16 mouse cellular contexts compared by ENCODE assay signal in the genomic region with DNA sequence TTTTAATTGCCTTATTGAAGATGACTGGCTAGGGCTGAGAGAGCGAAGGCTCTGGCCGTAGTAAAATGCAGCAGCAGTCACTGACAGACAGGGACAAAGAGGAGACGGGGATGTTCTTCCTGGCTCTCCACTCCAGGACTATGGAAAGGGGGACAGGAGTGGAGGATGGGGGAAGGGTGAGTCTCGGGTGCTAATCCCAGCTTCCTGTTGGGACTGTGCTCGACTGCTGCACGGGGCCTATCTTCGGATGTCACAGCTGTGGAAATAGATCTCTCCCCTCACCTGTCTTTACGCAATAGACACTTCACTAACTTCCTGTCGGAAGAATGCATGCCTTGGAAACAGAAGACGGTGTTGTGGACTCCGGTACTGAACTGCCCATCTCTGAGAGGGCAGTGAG. TPM values are rescaled to one million over a fixed set of nuclear protein-coding genes. Genes with fewer than 3 reads are reported as not detected.
A peak's percentile ranks its signal among the peaks of the same experiment; 100 is the strongest.
DNase-seq lines count a peak whose midpoint lies in the region; ATAC-seq and TF ChIP-seq lines count a peak whose summit lies in the region.
"Had no signal": no experiment of that assay in that cellular context is flagged by ENCODE, and none has a peak within 500 bp of the region (broad histone marks: within the 10 kb centered on the region; RNA-seq: fewer than 3 reads in every experiment).

No protein-coding gene starts in this region.

- 0 out of 2 replicates have a peak, but pooled peaks have one; percentile 18 for ATAC-seq in kidney, embryonic 15.5 days (replicated peaks; ENCODE audit: low FRiP score)

- in situ Hi-C loops in ES-E14 (cut with MboI; ENCODE audit: low sequenced_read_pairs in 2 of 2, unreplicated experiment in 2 of 2) = no loop called here

- 30% methylated on average over 11 of the region's 11 CpGs for WGBS in heart, embryonic 10.5 days
- 42% methylated on average over 11 of the region's 11 CpGs for WGBS in kidney, embryonic 15.5 days
- 51% methylated on average over 11 of the region's 11 CpGs for WGBS in limb, embryonic 10.5 days

- H3K4me3 ChIP-seq in heart, embryonic 10.5 days = no peak overlapping the region
- no peak overlapping the region for H3K4me3 ChIP-seq in kidney, embryonic 15.5 days (replicated peaks)
- H3K4me3 ChIP-seq in ES-E14 (ENCODE audit: insufficient read depth in 1 of 2, low read depth in 1 of 2, low read length in 2 of 2, poor library complexity in 1 of 2, severe bottlenecking in 1 of 2) = no peak overlapping the region
- H3K4me3 ChIP-seq in limb, embryonic 10.5 days = no peak overlapping the region
- H3K4me3 ChIP-seq: erythroblast, embryonic 14.5 days; liver, embryonic 13.5 days had no signal

- DNase-seq in heart, embryonic 10.5 days (ENCODE audit: low spot score) = no peak
- no peak for DNase-seq in heart, adult 18-20 months
- DNase-seq in kidney, postnatal 25 days = no peak
- no peak for DNase-seq in ES-E14 (ENCODE audit: low read depth, low spot score)
- DNase-seq in limb, embryonic 10.5 days (ENCODE audit: low spot score) = no peak
- DNase-seq in layer of hippocampus, adult 8-10 months (ENCODE audit: low spot score in 2 of 2) = no peak
- DNase-seq in embryo, embryonic 10 days (ENCODE audit: low spot score) = no peak
- DNase-seq: adrenal gland, adult 8-10 months; cerebellum, postnatal 14 days; liver, embryonic 13.5 days; right cerebral cortex, postnatal 14 days had no signal

- 0 out of 2 replicates have a peak, but pooled peaks cover 6% of the 10 kb centered on the region for H3K27me3 ChIP-seq in heart, embryonic 10.5 days (ENCODE audit: insufficient read depth, poor library complexity, severe bottlenecking)
- no peaks in the 10 kb centered on the region for H3K27me3 ChIP-seq in kidney, embryonic 15.5 days
- H3K27me3 ChIP-seq in limb, embryonic 10.5 days (ENCODE audit: low read depth, poor library complexity, severe bottlenecking) = no peaks in the 10 kb centered on the region
- H3K27me3 ChIP-seq: liver, embryonic 13.5 days had no signal

- no peaks in the 10 kb centered on the region for H3K9me3 ChIP-seq in heart, embryonic 10.5 days
- no peaks in the 10 kb centered on the region for H3K9me3 ChIP-seq in kidney, embryonic 15.5 days (replicated peaks)
- no peaks in the 10 kb centered on the region for H3K9me3 ChIP-seq in ES-E14 (ENCODE audit: control insufficient read depth, insufficient read depth, low read depth, low read length)
- H3K9me3 ChIP-seq in limb, embryonic 10.5 days (replicated peaks) = no peaks in the 10 kb centered on the region
- H3K9me3 ChIP-seq: liver, embryonic 13.5 days had no signal

- H3K27ac ChIP-seq in heart, embryonic 10.5 days = peak overlapping the region; percentile 67
- H3K27ac ChIP-seq in kidney, embryonic 15.5 days = peak overlapping the region; percentile 60
- no peak overlapping the region; the same call in 1 of the 2 replicates for H3K27ac ChIP-seq in ES-E14 (ENCODE audit: insufficient read depth, low read depth, low read length, poor library complexity, severe bottlenecking)
- peak overlapping the region; percentile 64 for H3K27ac ChIP-seq in limb, embryonic 10.5 days
- H3K27ac ChIP-seq: liver, embryonic 13.5 days had no signal

- H3K4me2 ChIP-seq in kidney, embryonic 15.5 days = no peak overlapping the region
- H3K4me2 ChIP-seq: liver, embryonic 13.5 days had no signal

- 0 out of 2 replicates have a peak, but pooled peaks cover 4% of the 10 kb centered on the region for H3K36me3 ChIP-seq in heart, embryonic 10.5 days
- H3K36me3 ChIP-seq in kidney, embryonic 15.5 days = no peaks in the 10 kb centered on the region
- no peaks in the 10 kb centered on the region for H3K36me3 ChIP-seq in ES-E14 (ENCODE audit: control insufficient read depth, insufficient read depth, low read length, poor library complexity, severe bottlenecking)
- H3K36me3 ChIP-seq in limb, embryonic 10.5 days = no peaks in the 10 kb centered on the region

- no peak overlapping the region for H3K9ac ChIP-seq in kidney, embryonic 15.5 days
- H3K9ac ChIP-seq in ES-E14 (ENCODE audit: insufficient read depth, low read depth, low read length, poor library complexity, severe bottlenecking) = 0 out of 2 replicates have a peak overlapping the region, but pooled peaks have one; percentile 37
- H3K9ac ChIP-seq: liver, embryonic 13.5 days had no signal

- H3K4me1 ChIP-seq in heart, embryonic 10.5 days = peaks cover 23% of the 10 kb centered on the region
- peaks cover 18% of the 10 kb centered on the region for H3K4me1 ChIP-seq in kidney, embryonic 15.5 days
- peaks cover 0 to 5% of the 10 kb centered on the region in 2 experiments; a peak in 1 of 4 replicates for H3K4me1 ChIP-seq in ES-E14 (ENCODE audit: control insufficient read depth in 2 of 2, insufficient read depth in 2 of 2, low read length in 2 of 2, poor library complexity in 1 of 2)
- peaks cover 19% of the 10 kb centered on the region for H3K4me1 ChIP-seq in limb, embryonic 10.5 days

TF ChIP-seq in ES-E14, 5 proteins besides CTCF, POLR2A, EP300 and RAD21:
- TF ChIP-seq CHD2 (IDR thresholded peaks at IDR 0.05; ENCODE audit: low read depth, low read length) (no peak), MAFK (IDR thresholded peaks at IDR 0.05; ENCODE audit: insufficient read depth, low read depth, low read length) (no peak), ZC3H11A (IDR thresholded peaks at IDR 0.05; ENCODE audit: borderline replicate concordance, low read depth, low read length) (no peak), HCFC1 (IDR thresholded peaks at IDR 0.05; ENCODE audit: borderline replicate concordance, insufficient read depth, low read length) (no peak), ZNF384 (IDR thresholded peaks at IDR 0.05; ENCODE audit: low read depth, low read length) (no peak)

RNA-seq across cellular contexts. Expression of gene Prr29, which starts 8.7 kb away (rescaled TPM):
- polyA plus RNA-seq in heart, embryonic 10.5 days (2016; fragmentation: Nextera tagmentation; extraction: Ambion mirVana) = 0.11 and 0.21 TPM in 2 replicates
- 1 to 10 TPM in 1 of 2 experiments, under 1 TPM in 1; 0.57 to 1.3 TPM for total RNA-seq in heart, adult 18-20 months (2021)
- polyA plus RNA-seq in kidney, embryonic 15.5 days (2015; fragmentation: Nextera tagmentation; extraction: Ambion mirVana) = 0.23 and 0.60 TPM in 2 replicates
- not detected in 2 replicates for total RNA-seq in ES-E14 (2012; rRNA removed)
- polyA plus RNA-seq in limb, embryonic 10.5 days (2016; fragmentation: Nextera tagmentation; extraction: Ambion mirVana) = not detected in 2 replicates
- under 1 TPM in 1 of 4 experiments, not detected in 3; 0.41 TPM for total RNA-seq in layer of hippocampus, adult 8-10 months (2022)
- total RNA-seq: left cerebral cortex, postnatal 10 days; megakaryocyte, adult 5-6 weeks had no signal
- polyA plus RNA-seq: erythroblast, embryonic 14.5 days; frontal cortex, adult 2 months; liver, embryonic 13.5 days had no signal

RNA-seq across cellular contexts. Expression of gene Icam2, which starts 13.9 kb away (rescaled TPM):
- 58.8 and 69.1 TPM in 2 replicates for polyA plus RNA-seq in heart, embryonic 10.5 days (2016; fragmentation: Nextera tagmentation; extraction: Ambion mirVana)
- 10 to 100 TPM; 19.2 to 24.5 TPM for total RNA-seq in heart, adult 18-20 months (2021)
- polyA plus RNA-seq in kidney, embryonic 15.5 days (2015; fragmentation: Nextera tagmentation; extraction: Ambion mirVana) = 68.9 and 75.5 TPM in 2 replicates
- total RNA-seq in ES-E14 (2012; rRNA removed) = 0.37 and 0.89 TPM in 2 replicates
- polyA plus RNA-seq in limb, embryonic 10.5 days (2016; fragmentation: Nextera tagmentation; extraction: Ambion mirVana) = 21.8 and 24.7 TPM in 2 replicates
- 1 to 10 TPM; 1.7 to 3.4 (median 2.4) TPM for total RNA-seq in layer of hippocampus, adult 8-10 months (2022)

RNA-seq across cellular contexts. Expression of gene Scn4a, which starts 20.9 kb away (rescaled TPM):
- 0.20 and 0.44 TPM in 2 replicates for polyA plus RNA-seq in heart, embryonic 10.5 days (2016; fragmentation: Nextera tagmentation; extraction: Ambion mirVana)
- total RNA-seq in heart, adult 18-20 months (2021) = 10 to 100 TPM; 22.6 to 23.8 TPM
- polyA plus RNA-seq in kidney, embryonic 15.5 days (2015; fragmentation: Nextera tagmentation; extraction: Ambion mirVana) = 0.42 and 0.75 TPM in 2 replicates
- total RNA-seq in ES-E14 (2012; rRNA removed) = 0.13 and 0.16 TPM in 2 replicates
- polyA plus RNA-seq in limb, embryonic 10.5 days (2016; fragmentation: Nextera tagmentation; extraction: Ambion mirVana) = 0.03 TPM in 1 of 2 replicates, not detected in the other
- under 1 TPM in 2 of 4 experiments, not detected in 2; 0.07 TPM for total RNA-seq in layer of hippocampus, adult 8-10 months (2022)
- polyA plus RNA-seq: erythroblast, embryonic 14.5 days had no signal

RNA-seq across cellular contexts. Expression of gene Cd79b, which starts 59.4 kb away (rescaled TPM):
- 0.39 and 0.87 TPM in 2 replicates for polyA plus RNA-seq in heart, embryonic 10.5 days (2016; fragmentation: Nextera tagmentation; extraction: Ambion mirVana)
- 10 to 100 TPM in 1 of 2 experiments, 1 to 10 TPM in 1; 2.0 to 14.1 TPM for total RNA-seq in heart, adult 18-20 months (2021)
- polyA plus RNA-seq in kidney, embryonic 15.5 days (2015; fragmentation: Nextera tagmentation; extraction: Ambion mirVana) = 6.8 and 7.3 TPM in 2 replicates
- total RNA-seq in ES-E14 (2012; rRNA removed) = 3.6 and 4.2 TPM in 2 replicates
- 2.4 and 2.6 TPM in 2 replicates for polyA plus RNA-seq in limb, embryonic 10.5 days (2016; fragmentation: Nextera tagmentation; extraction: Ambion mirVana)
- under 1 TPM in 1 of 4 experiments, not detected in 3; 0.39 TPM for total RNA-seq in layer of hippocampus, adult 8-10 months (2022)

Comparison
In these comparisons a context has a peak if more than half of its experiments do, and no peak if none do; other contexts are left out.
1. RNA of gene Icam2, which starts 13.9 kb away (total RNA-seq): 19.2 to 24.5 TPM in heart, adult 18-20 months; 1.7 to 3.4 TPM in layer of hippocampus, adult 8-10 months and 0.37 to 0.89 TPM in ES-E14; every median in the first group is over 4 times any median in the second.
2. RNA of gene Scn4a, which starts 20.9 kb away (total RNA-seq): 22.6 to 23.8 TPM in heart, adult 18-20 months; 0.13 to 0.16 TPM in ES-E14 and 0.07 TPM in layer of hippocampus, adult 8-10 months; every median in the first group is over 10 times any median in the second.